Comparison of ENCODE assay signal across 8 mouse cellular contexts in the genomic region with DNA sequence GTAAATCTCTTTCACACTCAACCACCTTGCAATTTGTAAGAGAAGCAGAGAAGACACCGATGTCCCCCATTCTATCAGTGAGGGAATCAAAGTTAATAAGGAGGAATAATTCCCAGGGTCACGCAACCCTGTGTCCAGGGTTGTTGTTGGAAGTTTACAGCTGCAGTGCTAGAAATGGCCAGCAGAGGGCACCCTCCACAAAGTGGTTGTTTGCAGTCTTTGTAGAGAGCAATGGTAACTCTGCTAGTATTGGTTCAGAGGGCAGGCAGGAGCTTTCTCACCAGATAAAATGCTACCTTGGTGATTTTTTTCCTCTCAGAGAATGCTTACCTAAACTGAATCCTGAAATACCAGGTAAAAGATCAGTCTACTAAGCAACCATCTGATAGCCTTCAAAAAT. TPM values are rescaled to one million over a fixed set of nuclear protein-coding genes. Genes with fewer than 3 reads are reported as not detected.
DNase-seq lines count a peak whose midpoint lies in the region; ATAC-seq and TF ChIP-seq lines count a peak whose summit lies in the region.

No protein-coding gene starts in this region.

- peaks cover 54% of the 10 kb centered on the region for H3K27me3 ChIP-seq in heart, embryonic 12.5 days (replicated peaks)
- no peaks in the 10 kb centered on the region for H3K27me3 ChIP-seq in kidney, adult 2 months (replicated peaks; ENCODE audit: control insufficient read depth, insufficient read depth, low read length)
- H3K27me3 ChIP-seq in liver, embryonic 11.5 days (replicated peaks; ENCODE audit: control insufficient read depth, insufficient read depth, low read length): no peaks in the 10 kb centered on the region
- no peaks in the 10 kb centered on the region for H3K27me3 ChIP-seq in neural tube, embryonic 12.5 days (replicated peaks)
- no peaks in the 10 kb centered on the region for H3K27me3 ChIP-seq in stomach, embryonic 16.5 days (ENCODE audit: control insufficient read depth, insufficient read depth, low read length)

- H3K27ac ChIP-seq in heart, embryonic 12.5 days (ENCODE audit: poor library complexity, severe bottlenecking): no peak overlapping the region
- no peak overlapping the region for H3K27ac ChIP-seq in kidney, adult 2 months (ENCODE audit: insufficient read depth, low read depth, low read length)
- no peak overlapping the region for H3K27ac ChIP-seq in liver, embryonic 11.5 days (ENCODE audit: low read depth, low read length)
- no peak overlapping the region for H3K27ac ChIP-seq in neural tube, embryonic 12.5 days
- no peak overlapping the region for H3K27ac ChIP-seq in stomach, embryonic 16.5 days (ENCODE audit: low read length)

- H3K9ac ChIP-seq in heart, embryonic 12.5 days: no peak overlapping the region
- no peak overlapping the region for H3K9ac ChIP-seq in liver, embryonic 11.5 days (ENCODE audit: low read depth, low read length)
- H3K9ac ChIP-seq in neural tube, embryonic 12.5 days: no peak overlapping the region
- no peak overlapping the region for H3K9ac ChIP-seq in stomach, embryonic 16.5 days (ENCODE audit: low read length)

- no peaks in the 10 kb centered on the region for H3K9me3 ChIP-seq in heart, embryonic 12.5 days (replicated peaks)
- H3K9me3 ChIP-seq in liver, embryonic 11.5 days (ENCODE audit: control insufficient read depth, low read length): no peaks in the 10 kb centered on the region
- H3K9me3 ChIP-seq in neural tube, embryonic 12.5 days: no peaks in the 10 kb centered on the region
- H3K9me3 ChIP-seq in stomach, embryonic 16.5 days (replicated peaks; ENCODE audit: control insufficient read depth, low read length): no peaks in the 10 kb centered on the region

- WGBS in heart, embryonic 12.5 days: 20% methylated on average over 2 of the region's 2 CpGs
- WGBS in kidney, adult 2 months: 24% methylated on average over 2 of the region's 2 CpGs
- WGBS in liver, embryonic 11.5 days: 16% methylated on average over 2 of the region's 2 CpGs
- 27% methylated on average over 2 of the region's 2 CpGs for WGBS in neural tube, embryonic 12.5 days
- WGBS in stomach, embryonic 16.5 days: 16% methylated on average over 2 of the region's 2 CpGs

- ATAC-seq in heart, embryonic 12.5 days (ENCODE audit: insufficient number of reproducible peaks, low FRiP score): no peak
- peak; percentile 21; the same call in 1 of the 2 replicates for ATAC-seq in liver, embryonic 11.5 days (replicated peaks; ENCODE audit: low FRiP score)
- peak; percentile 54; the same call in 1 of the 2 replicates for ATAC-seq in neural tube, embryonic 12.5 days (ENCODE audit: low FRiP score, low read depth)
- peak; percentile 32; the same call in 1 of the 2 replicates for ATAC-seq in stomach, embryonic 16.5 days (ENCODE audit: insufficient read depth, low FRiP score)

- H3K4me3 ChIP-seq in heart, embryonic 12.5 days: no peak overlapping the region
- no peak overlapping the region for H3K4me3 ChIP-seq in kidney, adult 2 months (ENCODE audit: insufficient read depth, low read depth, low read length)
- no peak overlapping the region for H3K4me3 ChIP-seq in liver, embryonic 11.5 days (ENCODE audit: low read depth, low read length)
- no peak overlapping the region for H3K4me3 ChIP-seq in neural tube, embryonic 12.5 days
- H3K4me3 ChIP-seq in stomach, embryonic 16.5 days (replicated peaks; ENCODE audit: low read length): no peak overlapping the region

- no peak for TF ChIP-seq POLR2A in kidney, adult 2 months (IDR thresholded peaks at IDR 0.05; ENCODE audit: low read depth, low read length)

- H3K4me1 ChIP-seq in heart, embryonic 12.5 days (replicated peaks): peaks cover 15% of the 10 kb centered on the region
- H3K4me1 ChIP-seq in kidney, adult 2 months (ENCODE audit: control insufficient read depth, insufficient read depth, low read length): no peaks in the 10 kb centered on the region
- H3K4me1 ChIP-seq in liver, embryonic 11.5 days (replicated peaks; ENCODE audit: control insufficient read depth, insufficient read depth, low read length): peaks cover 10% of the 10 kb centered on the region
- H3K4me1 ChIP-seq in neural tube, embryonic 12.5 days: peaks cover 10% of the 10 kb centered on the region
- peaks cover 12% of the 10 kb centered on the region for H3K4me1 ChIP-seq in stomach, embryonic 16.5 days (ENCODE audit: control insufficient read depth, insufficient read depth, low read length)

- peak; percentile 87 for DNase-seq in heart, adult 8-10 months (ENCODE audit: low spot score)
- DNase-seq in cerebellum, adult 9-10 months: peak; percentile 87
- DNase-seq in frontal cortex, postnatal 14 days (ENCODE audit: low spot score in 2 of 2): peak; percentile 44 to 86
- DNase-seq in kidney, adult 2 months: peak; percentile 88
- peak; percentile 75 for DNase-seq in liver, embryonic 11.5 days (ENCODE audit: low spot score)

- TF ChIP-seq CTCF in kidney, adult 2 months (conservative IDR thresholded peaks at IDR 0.05; ENCODE audit: insufficient read depth, insufficient read length, low read depth, low read length): peak; percentile 90

- no peak overlapping the region for H3K4me2 ChIP-seq in heart, embryonic 12.5 days
- H3K4me2 ChIP-seq in liver, embryonic 11.5 days: no peak overlapping the region
- no peak overlapping the region for H3K4me2 ChIP-seq in neural tube, embryonic 12.5 days (replicated peaks)
- H3K4me2 ChIP-seq in stomach, embryonic 16.5 days (ENCODE audit: low read depth, low read length): no peak overlapping the region

- no peaks in the 10 kb centered on the region for H3K36me3 ChIP-seq in heart, embryonic 12.5 days
- H3K36me3 ChIP-seq in kidney, adult 2 months (ENCODE audit: control insufficient read depth, insufficient read depth, low read length): no peaks in the 10 kb centered on the region
- H3K36me3 ChIP-seq in liver, embryonic 11.5 days (ENCODE audit: control insufficient read depth, insufficient read depth, low read length): no peaks in the 10 kb centered on the region
- H3K36me3 ChIP-seq in neural tube, embryonic 12.5 days: no peaks in the 10 kb centered on the region
- H3K36me3 ChIP-seq in stomach, embryonic 16.5 days (ENCODE audit: control insufficient read depth, insufficient read depth, low read length): no peaks in the 10 kb centered on the region

RNA-seq across cellular contexts. Expression of gene Bcar3, which starts 18.1 kb away (rescaled TPM):
- total RNA-seq in heart, adult 8-10 months (2022): 1 to 10 TPM; 3.9 to 8.2 (median 5.2) TPM
- 6.0 and 7.3 TPM in 2 replicates for polyA plus RNA-seq in heart, embryonic 12.5 days (2016; fragmentation: Nextera tagmentation; extraction: Ambion mirVana)
- 41.3 and 45.1 TPM in 2 replicates for polyA plus RNA-seq in kidney, adult 2 months (2012; rRNA removed)
- polyA plus RNA-seq in liver, embryonic 11.5 days (2014; fragmentation: Nextera tagmentation; extraction: Ambion mirVana): 10.1 and 12.2 TPM in 2 replicates
- 13.2 and 14.0 TPM in 2 replicates for polyA plus RNA-seq in neural tube, embryonic 12.5 days (2016; fragmentation: Nextera tagmentation; extraction: Ambion mirVana)
- 11.1 and 13.7 TPM in 2 replicates for polyA plus RNA-seq in stomach, embryonic 16.5 days (2015; fragmentation: Nextera tagmentation; extraction: Ambion mirVana)

RNA-seq across cellular contexts. Expression of gene Dnttip2, which starts 37.9 kb away (rescaled TPM):
- total RNA-seq in heart, adult 8-10 months (2022): 10 to 100 TPM; 23.3 to 29.7 (median 26.1) TPM
- 50.1 and 53.4 TPM in 2 replicates for polyA plus RNA-seq in heart, embryonic 12.5 days (2016; fragmentation: Nextera tagmentation; extraction: Ambion mirVana)
- 6.6 and 7.9 TPM in 2 replicates for polyA plus RNA-seq in kidney, adult 2 months (2012; rRNA removed)
- 93.7 and 102 TPM in 2 replicates for polyA plus RNA-seq in liver, embryonic 11.5 days (2014; fragmentation: Nextera tagmentation; extraction: Ambion mirVana)
- 70.4 and 72.8 TPM in 2 replicates for polyA plus RNA-seq in neural tube, embryonic 12.5 days (2016; fragmentation: Nextera tagmentation; extraction: Ambion mirVana)
- 57.6 and 61.7 TPM in 2 replicates for polyA plus RNA-seq in stomach, embryonic 16.5 days (2015; fragmentation: Nextera tagmentation; extraction: Ambion mirVana)
